Mouse (Mus musculus): ENCODE results near the gene Isca2.

The Isca2 gene

GRCm38 (mm10) chr12:84823601-84824000, 50.5 kb downstream of the Isca2 start:
- no peak for DNase-seq

- DNase-seq: no peak
These were observed 51.2 kb downstream of the Isca2 start for GRCm38 (mm10) chr12:84824203-84824602.

All from lung, postnatal 14 days (tissue).